Mouse (Mus musculus): Measurements from ENCODE around the gene Sox15. TPM values are rescaled to one million over a fixed set of nuclear protein-coding genes. Genes with fewer than 3 reads are reported as not detected.
A peak's percentile ranks its signal among the peaks of the same experiment; 100 is the strongest.

Sox15 gene
- total and polyA plus RNA-seq, 2 experiments from 2014 or later: 0.19 to 0.27 TPM

- DNase-seq (ENCODE audit: low spot score) (no peak), ATAC-seq (ENCODE audit: low FRiP score) (no peak)
- Histone ChIP-seq H3K4me1 (ENCODE audit: insufficient read depth, low read length) (0 out of 2 replicates have a peak, but pooled peaks cover 4% of the 10 kb centered on the region), H3K4me2 (ENCODE audit: low read depth, low read length, poor library complexity, severe bottlenecking) (no peak overlapping the region), H3K4me3 (ENCODE audit: low read depth, low read length) (no peak overlapping the region), H3K27ac (ENCODE audit: low read depth, low read length) (no peak overlapping the region), H3K9me3 (ENCODE audit: low read length) (no peaks in the 10 kb centered on the region), H3K36me3 (ENCODE audit: insufficient read depth, low read length) (peaks cover 51% of the 10 kb centered on the region), H3K27me3 (ENCODE audit: insufficient read depth, low read length) (no peaks in the 10 kb centered on the region), H3K9ac (replicated peaks; ENCODE audit: low read length, poor library complexity, severe bottlenecking) (no peak overlapping the region)
- TF ChIP-seq CTCF (IDR thresholded peaks at IDR 0.05): no peak
- WGBS: 50% methylated on average over 9 of the region's 9 CpGs
Measured at GRCm38 (mm10) chr11:69654760-69655159, 354 bp upstream of the Sox15 start.

- peaks cover 38% of the 10 kb centered on the region for H3K36me3 ChIP-seq (ENCODE audit: insufficient read depth, low read length)
- no peaks in the 10 kb centered on the region for H3K27me3 ChIP-seq (ENCODE audit: insufficient read depth, low read length)
- H3K27ac ChIP-seq (ENCODE audit: low read depth, low read length): no peak overlapping the region
- no peak overlapping the region for H3K4me2 ChIP-seq (ENCODE audit: low read depth, low read length, poor library complexity, severe bottlenecking)
- H3K4me3 ChIP-seq (ENCODE audit: low read depth, low read length): no peak overlapping the region
- no peak for DNase-seq (ENCODE audit: low spot score)
- no peak for TF ChIP-seq CTCF (IDR thresholded peaks at IDR 0.05)
- no peak overlapping the region for H3K9ac ChIP-seq (replicated peaks; ENCODE audit: low read length, poor library complexity, severe bottlenecking)
- 0 out of 2 replicates have a peak, but pooled peaks cover 4% of the 10 kb centered on the region for H3K4me1 ChIP-seq (ENCODE audit: insufficient read depth, low read length)
- no peak for ATAC-seq (ENCODE audit: low FRiP score)
- H3K9me3 ChIP-seq (ENCODE audit: low read length): no peaks in the 10 kb centered on the region
- whole genome bisulfite sequencing: 88% methylated on average over 5 of the region's 5 CpGs
Measured at GRCm38 (mm10) chr11:69656065-69656455, 946 bp downstream of the Sox15 start.

GRCm38 (mm10) chr11:69656617-69657461 lies 1.7 kb downstream of the Sox15 start:
- TF ChIP-seq CTCF (IDR thresholded peaks at IDR 0.05): peak; percentile 89
- Histone ChIP-seq H3K4me3 (ENCODE audit: low read depth, low read length) (no peak overlapping the region), H3K4me1 (ENCODE audit: insufficient read depth, low read length) (0 out of 2 replicates have a peak, but pooled peaks cover 10% of the 10 kb centered on the region), H3K4me2 (ENCODE audit: low read depth, low read length, poor library complexity, severe bottlenecking) (no peak overlapping the region), H3K27ac (ENCODE audit: low read depth, low read length) (no peak overlapping the region), H3K9ac (replicated peaks; ENCODE audit: low read length, poor library complexity, severe bottlenecking) (no peak overlapping the region), H3K36me3 (ENCODE audit: insufficient read depth, low read length) (peaks cover 32% of the 10 kb centered on the region), H3K27me3 (ENCODE audit: insufficient read depth, low read length) (no peaks in the 10 kb centered on the region), H3K9me3 (ENCODE audit: low read length) (no peaks in the 10 kb centered on the region)
- WGBS: 81% methylated on average over 10 of the region's 10 CpGs
- ATAC-seq (ENCODE audit: low FRiP score) (no peak), DNase-seq (ENCODE audit: low spot score) (peak; percentile 76)

- no peaks in the 10 kb centered on the region for H3K27me3 ChIP-seq (ENCODE audit: insufficient read depth, low read length)
- H3K9ac ChIP-seq (replicated peaks; ENCODE audit: low read length, poor library complexity, severe bottlenecking): no peak overlapping the region
- no peaks in the 10 kb centered on the region for H3K9me3 ChIP-seq (ENCODE audit: low read length)
- peaks cover 26% of the 10 kb centered on the region for H3K36me3 ChIP-seq (ENCODE audit: insufficient read depth, low read length)
- H3K4me1 ChIP-seq (ENCODE audit: insufficient read depth, low read length): 0 out of 2 replicates have a peak, but pooled peaks cover 10% of the 10 kb centered on the region
- no peak overlapping the region for H3K27ac ChIP-seq (ENCODE audit: low read depth, low read length)
- no peak overlapping the region for H3K4me2 ChIP-seq (ENCODE audit: low read depth, low read length, poor library complexity, severe bottlenecking)
- no peak for TF ChIP-seq CTCF (IDR thresholded peaks at IDR 0.05)
- no peak overlapping the region for H3K4me3 ChIP-seq (ENCODE audit: low read depth, low read length)
- DNase-seq (ENCODE audit: low spot score): no peak
- WGBS: 89% methylated on average over 15 of the region's 15 CpGs
- no peak for ATAC-seq (ENCODE audit: low FRiP score)
Measured at GRCm38 (mm10) chr11:69657462-69657881, 2.4 kb downstream of the Sox15 start.

- H3K4me2 ChIP-seq (ENCODE audit: low read depth, low read length, poor library complexity, severe bottlenecking): peak overlapping the region; percentile 51
- peak overlapping the region; percentile 49; the same call in 1 of the 2 replicates for H3K27ac ChIP-seq (ENCODE audit: low read depth, low read length)
- H3K27me3 ChIP-seq (ENCODE audit: insufficient read depth, low read length): no peaks in the 10 kb centered on the region
- no peak for ATAC-seq (ENCODE audit: low FRiP score)
- peaks cover 42% of the 10 kb centered on the region for H3K36me3 ChIP-seq (ENCODE audit: insufficient read depth, low read length)
- peak overlapping the region; percentile 66; the same call in 1 of the 2 replicates for H3K9ac ChIP-seq (replicated peaks; ENCODE audit: low read length, poor library complexity, severe bottlenecking)
- 0 out of 2 replicates have a peak, but pooled peaks cover 5% of the 10 kb centered on the region for H3K4me1 ChIP-seq (ENCODE audit: insufficient read depth, low read length)
- WGBS: 66% methylated on average over 3 of the region's 3 CpGs
- peak; percentile 19; the same call in 1 of the 2 replicates for TF ChIP-seq CTCF (IDR thresholded peaks at IDR 0.05)
- H3K4me3 ChIP-seq (ENCODE audit: low read depth, low read length): peak overlapping the region; percentile 57
- H3K9me3 ChIP-seq (ENCODE audit: low read length): no peaks in the 10 kb centered on the region
- no peak for DNase-seq (ENCODE audit: low spot score)
Measured at GRCm38 (mm10) chr11:69661221-69661881, 6.2 kb downstream of the Sox15 start.
